Mouse (Mus musculus): Measurements from ENCODE around the gene Clca3a2. TPM values are rescaled to one million over a fixed set of nuclear protein-coding genes. Genes with fewer than 3 reads are reported as not detected.
"Not testable (repeated sequence)": the region's sequence is repeated elsewhere in the genome, so short reads cannot be mapped to it uniquely, and the experiment has no call there.

Gene Clca3a2
- polyA plus RNA-seq (2016; fragmentation: Nextera tagmentation; extraction: Ambion mirVana) = not detected in 2 replicates

GRCm38 (mm10) chr3:144819219-144819618, at the start of gene Clca3a2:
TSS of gene Clca3a2 (minus strand) at chr3:144819494.
- H3K9me3 ChIP-seq; ATAC-seq (ENCODE audit: insufficient number of reproducible peaks, insufficient read depth, low FRiP score, low TSS enrichment); H3K4me1 ChIP-seq; H3K27ac ChIP-seq; H3K27me3 ChIP-seq; H3K4me3 ChIP-seq; H3K4me2 ChIP-seq (replicated peaks); H3K9ac ChIP-seq; H3K36me3 ChIP-seq: not testable (repeated sequence)
- 77% methylated on average over 6 of the region's 6 CpGs for WGBS

- H3K27me3 ChIP-seq = no peaks in the 10 kb centered on the region
- no peak overlapping the region for H3K4me3 ChIP-seq
- ATAC-seq (ENCODE audit: insufficient number of reproducible peaks, insufficient read depth, low FRiP score, low TSS enrichment) = no peak
- H3K4me1 ChIP-seq = no peaks in the 10 kb centered on the region
- 64% methylated on average over 4 of the region's 4 CpGs for WGBS
- H3K9ac ChIP-seq = no peak overlapping the region
- H3K36me3 ChIP-seq = no peaks in the 10 kb centered on the region
- H3K4me2 ChIP-seq (replicated peaks) = no peak overlapping the region
- no peak overlapping the region for H3K27ac ChIP-seq
- H3K9me3 ChIP-seq = no peaks in the 10 kb centered on the region
Observed at GRCm38 (mm10) chr3:144849584-144849983, 30.3 kb upstream of the Clca3a2 start.

- ATAC-seq (ENCODE audit: insufficient number of reproducible peaks, insufficient read depth, low FRiP score, low TSS enrichment); H3K4me2 ChIP-seq (replicated peaks); H3K4me3 ChIP-seq; H3K4me1 ChIP-seq; H3K27ac ChIP-seq; H3K27me3 ChIP-seq; H3K9ac ChIP-seq; H3K9me3 ChIP-seq; H3K36me3 ChIP-seq: not testable (repeated sequence)
- 86% methylated on average over 9 of the region's 9 CpGs for WGBS
Observed at GRCm38 (mm10) chr3:144849014-144849556, 29.8 kb upstream of the Clca3a2 start, which contains the start of gene Clca3b. TSS of gene Clca3b (minus strand) at chr3:144849357.

GRCm38 (mm10) chr3:144827257-144827656, 8.0 kb upstream of the Clca3a2 start:
- WGBS = 88% methylated on average over 6 of the region's 6 CpGs
- no peaks in the 10 kb centered on the region for H3K9me3 ChIP-seq
- no peak for ATAC-seq (ENCODE audit: insufficient number of reproducible peaks, insufficient read depth, low FRiP score, low TSS enrichment)
- H3K27me3 ChIP-seq = no peaks in the 10 kb centered on the region
- H3K4me1 ChIP-seq = no peaks in the 10 kb centered on the region
- H3K36me3 ChIP-seq = no peaks in the 10 kb centered on the region
- no peak overlapping the region for H3K4me3 ChIP-seq
- H3K9ac ChIP-seq = no peak overlapping the region
- H3K27ac ChIP-seq = no peak overlapping the region
- H3K4me2 ChIP-seq (replicated peaks) = no peak overlapping the region

GRCm38 (mm10) chr3:144825151-144825550, 5.9 kb upstream of the Clca3a2 start:
- no peaks in the 10 kb centered on the region for H3K4me1 ChIP-seq
- ATAC-seq (ENCODE audit: insufficient number of reproducible peaks, insufficient read depth, low FRiP score, low TSS enrichment) = 0 out of 2 replicates have a peak, but pooled peaks have one; percentile 56
- no peak overlapping the region for H3K9ac ChIP-seq
- no peaks in the 10 kb centered on the region for H3K27me3 ChIP-seq
- no peak overlapping the region for H3K27ac ChIP-seq
- no peak overlapping the region for H3K4me2 ChIP-seq (replicated peaks)
- no peaks in the 10 kb centered on the region for H3K36me3 ChIP-seq
- no peaks in the 10 kb centered on the region for H3K9me3 ChIP-seq
- no peak overlapping the region for H3K4me3 ChIP-seq
- WGBS = 20% methylated on average over 10 of the region's 10 CpGs

- Histone ChIP-seq H3K27me3 (no peaks in the 10 kb centered on the region), H3K4me3 (no peak overlapping the region), H3K9me3 (no peaks in the 10 kb centered on the region), H3K9ac (no peak overlapping the region), H3K36me3 (no peaks in the 10 kb centered on the region), H3K4me1 (no peaks in the 10 kb centered on the region), H3K27ac (no peak overlapping the region), H3K4me2 (replicated peaks) (no peak overlapping the region)
- 74% methylated on average over 5 of the region's 5 CpGs for WGBS
- no peak for ATAC-seq (ENCODE audit: insufficient number of reproducible peaks, insufficient read depth, low FRiP score, low TSS enrichment)
Observed at GRCm38 (mm10) chr3:144823331-144823730, 4.0 kb upstream of the Clca3a2 start.

GRCm38 (mm10) chr3:144820632-144821031, 1.3 kb upstream of the Clca3a2 start:
- H3K27me3 ChIP-seq = no peaks in the 10 kb centered on the region
- 41% methylated on average over 1 of the region's 1 CpGs for WGBS
- H3K36me3 ChIP-seq = no peaks in the 10 kb centered on the region
- no peak overlapping the region for H3K4me2 ChIP-seq (replicated peaks)
- H3K27ac ChIP-seq = no peak overlapping the region
- no peaks in the 10 kb centered on the region for H3K9me3 ChIP-seq
- ATAC-seq (ENCODE audit: insufficient number of reproducible peaks, insufficient read depth, low FRiP score, low TSS enrichment) = no peak
- H3K4me1 ChIP-seq = no peaks in the 10 kb centered on the region
- no peak overlapping the region for H3K4me3 ChIP-seq
- no peak overlapping the region for H3K9ac ChIP-seq

DNA sequence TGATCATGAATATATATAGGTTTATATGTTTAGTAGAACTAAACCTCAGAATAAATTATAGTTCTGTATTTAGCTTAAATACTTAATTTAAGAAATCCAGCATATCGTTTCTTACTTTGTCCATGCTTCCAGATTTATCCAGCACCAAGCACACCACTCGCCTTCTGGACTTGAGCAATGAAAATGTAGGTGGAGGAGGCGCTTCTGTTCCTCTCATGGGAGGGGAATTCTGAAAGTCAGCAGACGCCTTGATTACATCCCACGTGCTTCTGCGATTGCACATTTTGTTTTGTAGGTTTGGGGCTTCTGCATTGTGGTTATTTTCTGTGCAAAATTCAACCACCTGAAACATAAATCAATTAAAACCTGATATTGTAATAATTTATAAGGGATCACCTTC, 6.0 kb downstream of the Clca3a2 start:
- H3K36me3 ChIP-seq; H3K9me3 ChIP-seq; H3K9ac ChIP-seq; ATAC-seq (ENCODE audit: insufficient number of reproducible peaks, insufficient read depth, low FRiP score, low TSS enrichment); H3K4me2 ChIP-seq (replicated peaks); H3K27me3 ChIP-seq; H3K4me1 ChIP-seq; H3K4me3 ChIP-seq; H3K27ac ChIP-seq: not testable (repeated sequence)
- 88% methylated on average over 6 of the region's 6 CpGs for WGBS

GRCm38 (mm10) chr3:144811821-144812220, 7.5 kb downstream of the Clca3a2 start:
- no peak for ATAC-seq (ENCODE audit: insufficient number of reproducible peaks, insufficient read depth, low FRiP score, low TSS enrichment)
- no peak overlapping the region for H3K4me2 ChIP-seq (replicated peaks)
- H3K9ac ChIP-seq = no peak overlapping the region
- H3K4me1 ChIP-seq = no peaks in the 10 kb centered on the region
- H3K36me3 ChIP-seq = no peaks in the 10 kb centered on the region
- no peak overlapping the region for H3K27ac ChIP-seq
- no peak overlapping the region for H3K4me3 ChIP-seq
- WGBS = 29% methylated on average over 3 of the region's 3 CpGs
- H3K9me3 ChIP-seq = no peaks in the 10 kb centered on the region
- H3K27me3 ChIP-seq = no peaks in the 10 kb centered on the region

- H3K9ac ChIP-seq; H3K27ac ChIP-seq; H3K4me1 ChIP-seq; H3K27me3 ChIP-seq; ATAC-seq (ENCODE audit: insufficient number of reproducible peaks, insufficient read depth, low FRiP score, low TSS enrichment); H3K9me3 ChIP-seq; H3K4me3 ChIP-seq; H3K36me3 ChIP-seq; H3K4me2 ChIP-seq (replicated peaks): not testable (repeated sequence)
- WGBS = 68% methylated on average over 16 of the region's 17 CpGs
Observed at GRCm38 (mm10) chr3:144808153-144808925, 11.0 kb downstream of the Clca3a2 start.

- H3K27ac ChIP-seq; H3K4me2 ChIP-seq (replicated peaks); H3K4me3 ChIP-seq; H3K9me3 ChIP-seq; H3K4me1 ChIP-seq; H3K27me3 ChIP-seq; ATAC-seq (ENCODE audit: insufficient number of reproducible peaks, insufficient read depth, low FRiP score, low TSS enrichment); H3K9ac ChIP-seq; H3K36me3 ChIP-seq: not testable (repeated sequence)
- 70% methylated on average over 2 of the region's 2 CpGs for WGBS
Observed at GRCm38 (mm10) chr3:144806626-144807025, 12.7 kb downstream of the Clca3a2 start.

DNA sequence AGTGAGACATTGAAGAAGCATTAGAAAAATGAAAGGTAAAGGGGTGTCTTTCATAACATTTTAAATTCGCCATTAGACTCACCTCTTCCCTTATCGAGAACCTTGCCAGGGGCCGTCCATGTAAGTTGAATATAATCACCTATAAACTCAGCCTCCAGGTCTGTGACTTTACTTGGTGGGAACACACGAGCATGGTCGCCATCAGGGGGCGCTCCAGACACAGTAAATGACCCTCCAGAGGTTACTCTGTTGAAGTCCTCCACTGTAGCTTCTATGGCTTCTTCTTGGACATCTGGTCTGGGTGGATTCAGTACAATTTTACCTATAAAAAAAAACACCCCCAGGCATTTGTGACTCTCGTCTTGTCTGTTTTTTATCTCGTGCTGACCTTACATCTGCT, 17.4 kb downstream of the Clca3a2 start:
- Histone ChIP-seq H3K36me3 (no peaks in the 10 kb centered on the region), H3K4me3 (no peak overlapping the region), H3K4me1 (no peaks in the 10 kb centered on the region), H3K27ac (no peak overlapping the region), H3K9ac (no peak overlapping the region), H3K9me3 (no peaks in the 10 kb centered on the region), H3K27me3 (no peaks in the 10 kb centered on the region), H3K4me2 (replicated peaks) (no peak overlapping the region)
- WGBS = 26% methylated on average over 8 of the region's 8 CpGs
- ATAC-seq (ENCODE audit: insufficient number of reproducible peaks, insufficient read depth, low FRiP score, low TSS enrichment) = no peak

All from embryonic facial prominence, embryonic 12.5 days (tissue).